Mouse (Mus musculus): ENCODE results near the gene Npsr1. TPM values are rescaled to one million over a fixed set of nuclear protein-coding genes. Genes with fewer than 3 reads are reported as not detected.

Gene Npsr1
- polyA plus RNA-seq, 1 experiment from 2014 or later: not detected

DNA sequence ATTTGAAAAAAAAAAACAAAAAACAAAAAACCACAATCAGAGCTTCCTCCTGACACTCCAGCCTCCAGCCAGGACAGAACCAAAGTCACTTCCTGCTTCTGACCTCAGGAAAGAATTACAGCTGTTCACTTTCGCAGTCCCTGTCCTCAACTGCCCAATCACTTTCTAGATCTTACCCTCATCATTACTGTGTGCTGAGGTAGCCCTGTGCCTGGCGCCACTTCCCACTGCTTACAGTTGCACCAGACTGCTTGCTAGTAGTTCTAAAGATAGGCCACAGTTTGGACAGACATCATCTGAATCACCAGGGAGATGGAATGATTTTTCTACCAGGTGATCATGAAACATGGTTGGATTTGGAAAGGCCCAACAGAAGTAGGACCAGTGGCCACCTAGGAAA, 251.7 kb downstream of the Npsr1 start:
- H3K4me2 ChIP-seq (replicated peaks; ENCODE audit: low read depth): no peak overlapping the region
- no peaks in the 10 kb centered on the region for H3K36me3 ChIP-seq (ENCODE audit: control insufficient read depth, insufficient read depth, low read length)
- H3K9ac ChIP-seq (ENCODE audit: low read length): no peak overlapping the region
- no peak for DNase-seq (ENCODE audit: low spot score)
- WGBS: 92% methylated on average over 2 of the region's 2 CpGs
- no peak for ATAC-seq (ENCODE audit: low FRiP score, low TSS enrichment)
- H3K4me1 ChIP-seq (replicated peaks; ENCODE audit: control insufficient read depth, insufficient read depth): no peaks in the 10 kb centered on the region
- H3K27ac ChIP-seq (replicated peaks): no peak overlapping the region
- H3K4me3 ChIP-seq (ENCODE audit: low read depth, low read length): no peak overlapping the region
- TF ChIP-seq EP300 (optimal IDR thresholded peaks at IDR 0.05): no peak
- TF ChIP-seq CTCF (IDR thresholded peaks at IDR 0.05; ENCODE audit: low read depth): no peak
- H3K27me3 ChIP-seq (ENCODE audit: control insufficient read depth, insufficient read depth, low read length): no peaks in the 10 kb centered on the region
- no peaks in the 10 kb centered on the region for H3K9me3 ChIP-seq (ENCODE audit: control insufficient read depth, low read length)

- no peaks in the 10 kb centered on the region for H3K4me1 ChIP-seq (replicated peaks; ENCODE audit: control insufficient read depth, insufficient read depth)
- no peak for ATAC-seq (ENCODE audit: low FRiP score, low TSS enrichment)
- no peak overlapping the region for H3K4me2 ChIP-seq (replicated peaks; ENCODE audit: low read depth)
- WGBS: 100% methylated on average over 3 of the region's 3 CpGs
- no peak for DNase-seq (ENCODE audit: low spot score)
- TF ChIP-seq CTCF (IDR thresholded peaks at IDR 0.05; ENCODE audit: low read depth) (no peak), EP300 (optimal IDR thresholded peaks at IDR 0.05) (no peak)
- H3K4me3 ChIP-seq (ENCODE audit: low read depth, low read length): no peak overlapping the region
- H3K9me3 ChIP-seq (ENCODE audit: control insufficient read depth, low read length): no peaks in the 10 kb centered on the region
- no peak overlapping the region for H3K9ac ChIP-seq (ENCODE audit: low read length)
- no peak overlapping the region for H3K27ac ChIP-seq (replicated peaks)
- H3K36me3 ChIP-seq (ENCODE audit: control insufficient read depth, insufficient read depth, low read length): no peaks in the 10 kb centered on the region
- H3K27me3 ChIP-seq (ENCODE audit: control insufficient read depth, insufficient read depth, low read length): no peaks in the 10 kb centered on the region
Observed at GRCm38 (mm10) chr9:24351402-24351801, 253.6 kb downstream of the Npsr1 start.

Measured in stomach, postnatal 0 days (tissue).